Mouse (Mus musculus): ENCODE results near the gene Gjb2. TPM values are rescaled to one million over a fixed set of nuclear protein-coding genes. Genes with fewer than 3 reads are reported as not detected.

The Gjb2 gene
- total RNA-seq (2017) = not detected in 2 replicates

DNA sequence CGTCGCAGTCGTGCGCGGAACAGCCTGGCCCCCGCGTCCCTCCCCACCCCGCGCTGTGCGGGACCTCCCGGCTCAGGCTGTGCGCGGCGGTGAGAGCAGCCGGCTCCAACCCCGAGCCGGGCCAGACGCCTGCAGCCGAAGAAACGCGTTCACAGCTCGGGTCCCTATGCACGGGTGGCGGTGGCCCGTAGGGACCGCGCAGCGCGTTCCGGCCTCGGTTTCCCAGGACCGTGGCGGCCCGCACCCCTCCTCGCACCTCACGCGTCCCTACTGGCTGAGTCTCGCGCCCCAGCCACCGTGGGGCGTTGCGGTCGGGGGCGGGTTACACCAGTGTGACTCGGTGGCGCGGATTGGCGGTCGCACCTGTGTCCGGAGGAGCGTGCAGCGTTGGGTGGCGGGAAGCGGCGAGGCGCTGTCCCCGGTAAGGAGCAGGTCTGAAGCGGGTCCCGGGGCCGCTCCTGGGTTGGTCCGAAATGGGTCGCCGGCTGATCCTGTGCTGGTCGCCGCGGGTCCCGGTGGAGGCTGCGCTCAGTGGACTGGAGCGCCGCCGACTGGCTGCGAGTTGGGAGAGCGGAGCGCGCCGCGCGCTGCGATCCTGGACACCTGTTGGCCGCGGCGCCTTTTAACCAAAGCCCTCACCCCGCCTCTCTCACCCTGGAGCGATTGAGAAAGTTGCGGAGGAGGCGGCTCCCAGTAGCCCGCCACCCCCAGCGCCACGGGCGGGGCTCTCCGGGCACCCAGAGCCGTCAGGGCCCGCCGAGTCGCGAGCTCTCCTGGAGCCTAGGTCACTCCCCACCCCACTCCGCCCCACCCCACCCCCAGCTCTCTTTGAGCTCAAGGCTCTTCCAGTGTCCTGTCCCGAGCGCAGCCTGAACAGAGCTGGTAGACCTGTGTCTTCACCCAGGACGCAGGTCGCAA, at the start of gene Gjb2:
TSS of gene Gjb2 (minus strand) at position 597 of the 918 bp plus-strand sequence.
- ATAC-seq (ENCODE audit: extremely low read depth, insufficient number of reproducible peaks, low FRiP score, poor library complexity, severe bottlenecking) = no peak

DNA sequence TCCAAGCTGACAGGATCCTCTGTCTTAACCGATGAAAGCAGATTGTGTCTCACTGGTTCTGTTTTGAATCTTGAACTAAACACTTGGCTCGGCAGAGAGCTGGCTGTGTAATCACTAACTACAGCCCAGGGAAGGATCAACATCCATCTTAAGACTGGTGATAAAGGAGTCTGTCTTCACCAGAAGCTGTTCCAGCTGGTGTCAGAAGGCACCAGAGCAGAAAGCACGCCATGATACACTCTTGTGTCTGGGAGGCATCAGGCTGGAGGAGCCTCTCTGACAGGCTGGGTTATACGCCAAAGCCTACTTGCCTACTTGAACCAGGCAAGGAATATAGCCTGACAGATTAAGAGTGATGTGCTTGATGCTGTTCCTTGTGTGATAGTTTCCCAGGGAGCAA, 41.2 kb upstream of the Gjb2 start:
- ATAC-seq (ENCODE audit: extremely low read depth, insufficient number of reproducible peaks, low FRiP score, poor library complexity, severe bottlenecking) = no peak

DNA sequence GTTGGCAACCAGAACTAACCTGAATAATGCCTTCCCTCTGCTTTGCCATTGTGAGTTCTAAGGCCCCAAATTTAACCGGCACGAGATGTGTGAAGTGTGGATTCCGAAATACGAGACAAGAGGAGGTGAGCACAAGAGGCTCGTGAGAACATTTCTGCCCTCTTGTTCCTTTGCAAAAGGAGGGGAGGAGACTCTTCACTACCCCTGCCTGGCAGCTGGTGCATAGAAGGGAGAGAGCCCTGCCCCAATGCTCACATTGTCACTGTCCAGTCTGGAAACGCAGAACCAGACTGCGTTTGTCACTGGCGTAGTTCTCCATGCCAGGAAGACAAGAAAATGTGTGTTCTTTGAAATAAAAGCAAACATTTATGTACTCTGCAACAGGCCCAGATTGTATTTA, 30.8 kb upstream of the Gjb2 start:
- no peak for ATAC-seq (ENCODE audit: extremely low read depth, insufficient number of reproducible peaks, low FRiP score, poor library complexity, severe bottlenecking)

DNA sequence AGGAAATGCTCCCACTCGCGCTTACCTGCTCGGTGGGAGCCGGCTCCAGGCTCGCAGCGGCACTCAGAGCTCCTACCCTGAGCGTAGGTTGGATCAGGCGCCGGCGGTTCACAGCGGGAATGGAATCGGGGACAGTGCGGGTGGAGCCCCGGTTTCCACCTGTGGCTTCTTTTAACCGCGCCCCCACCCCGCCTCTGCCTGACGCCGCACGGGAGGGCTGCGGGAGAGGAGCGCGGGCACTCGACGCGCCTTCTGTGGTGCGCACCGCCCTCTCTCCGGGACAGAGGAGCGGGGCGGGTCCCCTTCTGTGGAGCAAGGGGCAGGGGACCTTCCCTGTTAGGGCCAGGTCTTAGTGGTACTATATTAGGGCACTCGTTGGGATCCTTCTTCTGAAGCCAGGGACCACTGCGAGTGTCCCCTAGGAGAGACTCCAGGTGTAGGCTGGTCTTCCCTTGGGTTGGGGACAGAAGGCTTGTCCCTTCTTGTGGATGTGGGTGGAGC, 28.7 kb upstream of the Gjb2 start, which contains the start of gene Gjb6:
TSS of gene Gjb6 (minus strand) at position 451 of the 501 bp plus-strand sequence.
- no peak for ATAC-seq (ENCODE audit: extremely low read depth, insufficient number of reproducible peaks, low FRiP score, poor library complexity, severe bottlenecking)

- ATAC-seq (ENCODE audit: extremely low read depth, insufficient number of reproducible peaks, low FRiP score, poor library complexity, severe bottlenecking) = no peak
Measured at GRCm38 (mm10) chr14:57127383-57127782, 22.9 kb upstream of the Gjb2 start.

DNA sequence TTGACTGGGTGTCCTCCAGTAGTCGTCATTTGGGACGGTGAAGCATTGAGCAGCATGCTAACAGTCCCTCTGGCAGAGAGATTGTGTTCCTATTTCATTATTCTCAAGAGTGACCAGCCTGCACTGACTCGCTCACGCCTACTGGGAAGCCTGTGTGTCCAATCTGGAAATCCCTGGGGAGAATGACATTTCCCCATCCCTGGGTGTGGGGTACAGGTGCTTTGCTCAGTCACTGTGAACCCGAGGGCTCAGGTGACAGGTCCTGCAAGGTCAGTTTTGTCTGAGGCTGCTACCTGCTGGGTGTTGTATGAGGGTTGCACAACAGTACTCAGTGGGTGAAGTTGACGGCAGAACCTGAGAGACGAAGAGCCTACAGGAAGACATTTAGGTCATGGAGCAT, 17.8 kb upstream of the Gjb2 start:
- ATAC-seq (ENCODE audit: extremely low read depth, insufficient number of reproducible peaks, low FRiP score, poor library complexity, severe bottlenecking) = no peak

DNA sequence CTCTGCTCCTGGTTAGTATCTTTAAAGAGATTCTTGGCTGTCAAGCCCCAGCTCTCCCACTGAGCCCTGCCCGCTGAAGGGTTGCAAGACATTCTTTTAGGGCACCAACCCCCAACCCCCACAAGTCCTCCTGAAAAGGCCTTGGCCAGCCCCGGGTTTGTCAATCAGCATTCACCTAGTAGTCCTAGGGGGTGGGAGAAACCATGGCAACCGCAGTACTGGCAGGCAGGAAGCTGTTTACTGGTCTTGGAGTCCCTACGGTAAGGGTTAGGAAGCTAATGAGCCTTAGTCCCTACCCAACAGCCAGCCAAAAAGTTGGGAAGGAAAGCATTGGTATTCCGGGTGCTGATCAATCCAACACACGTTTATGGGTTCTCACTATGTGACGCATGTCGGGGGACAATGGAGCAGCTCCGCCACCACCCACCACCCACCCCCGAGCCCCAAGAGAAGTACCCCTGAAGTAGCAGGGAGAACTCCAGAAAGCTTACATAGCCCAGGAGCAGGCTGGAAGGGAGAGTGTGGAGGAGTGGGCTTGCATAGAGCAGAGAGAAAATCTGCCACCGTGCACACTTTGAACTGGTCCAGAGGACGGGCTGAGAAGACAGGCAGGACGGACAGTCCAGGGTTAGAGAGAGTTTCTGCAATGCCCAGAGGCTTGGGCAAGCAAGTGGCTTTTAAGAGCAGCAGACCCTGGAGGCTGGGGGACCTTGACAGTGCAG, 11.5 kb upstream of the Gjb2 start, which contains the start of gene Gm4491:
TSS of gene Gm4491 (minus strand) at position 61 of the 722 bp plus-strand sequence.
- ATAC-seq (ENCODE audit: extremely low read depth, insufficient number of reproducible peaks, low FRiP score, poor library complexity, severe bottlenecking) = no peak

DNA sequence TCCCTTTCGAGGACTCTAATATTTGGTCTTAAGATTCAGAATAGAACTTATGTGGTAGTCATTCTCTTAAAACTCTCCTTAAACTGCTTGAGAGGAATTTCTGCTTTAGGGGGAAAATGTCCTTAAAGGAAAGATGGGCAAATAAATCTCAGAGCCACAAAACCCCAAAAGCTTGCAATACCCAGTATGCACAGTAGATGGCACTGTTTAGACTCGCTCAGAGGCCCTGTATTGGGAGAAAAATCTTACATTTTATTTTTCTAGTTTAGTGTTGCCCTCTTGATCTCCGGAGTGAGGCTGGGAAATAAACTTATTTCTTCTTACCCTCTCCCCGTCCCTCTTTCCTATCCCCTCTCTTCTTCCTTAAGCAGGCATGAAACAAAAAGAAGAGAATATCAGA, 4.7 kb upstream of the Gjb2 start:
- ATAC-seq (ENCODE audit: extremely low read depth, insufficient number of reproducible peaks, low FRiP score, poor library complexity, severe bottlenecking) = no peak

- no peak for ATAC-seq (ENCODE audit: extremely low read depth, insufficient number of reproducible peaks, low FRiP score, poor library complexity, severe bottlenecking)
Measured at GRCm38 (mm10) chr14:57107916-57108315, 3.4 kb upstream of the Gjb2 start.

DNA sequence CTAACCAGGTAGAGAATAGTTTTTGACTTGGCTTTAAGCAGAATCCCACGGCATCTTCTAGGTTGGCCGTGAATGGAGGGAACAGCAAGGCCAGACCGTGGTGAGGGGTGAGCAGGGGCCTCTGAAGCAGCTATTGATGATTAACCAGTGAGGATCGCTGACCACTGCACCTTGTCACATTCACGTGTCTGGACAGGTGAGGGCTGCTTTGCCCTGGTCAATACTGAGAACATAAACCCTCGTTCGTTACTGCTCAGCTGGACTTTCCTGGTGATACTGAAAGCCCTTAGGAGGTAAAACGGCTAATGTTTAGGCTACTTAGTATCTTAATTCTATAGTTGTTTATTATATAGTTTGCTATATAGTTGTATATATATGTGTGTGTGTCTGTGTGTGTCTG, 2.6 kb upstream of the Gjb2 start:
- no peak for ATAC-seq (ENCODE audit: extremely low read depth, insufficient number of reproducible peaks, low FRiP score, poor library complexity, severe bottlenecking)

DNA sequence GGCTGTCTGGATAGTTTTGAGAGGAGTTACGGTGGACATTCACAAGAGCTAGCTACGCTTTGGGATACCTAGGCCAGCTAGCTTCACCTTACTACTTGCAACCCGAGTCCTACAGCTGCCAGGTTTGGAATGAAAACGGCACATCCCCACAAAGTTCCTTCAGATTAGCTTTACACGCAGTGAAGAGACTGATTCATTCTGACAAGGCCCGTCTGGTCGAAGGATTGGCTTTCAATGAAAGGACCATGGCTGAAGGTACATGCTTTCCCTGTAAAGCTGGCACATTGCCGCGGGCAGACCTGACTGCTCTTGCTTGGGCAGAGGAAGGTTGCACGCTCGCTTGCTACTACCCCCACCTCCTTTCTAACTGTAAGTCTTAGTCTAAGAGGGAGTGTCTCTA, 1.2 kb upstream of the Gjb2 start:
- ATAC-seq (ENCODE audit: extremely low read depth, insufficient number of reproducible peaks, low FRiP score, poor library complexity, severe bottlenecking) = no peak

- no peak for ATAC-seq (ENCODE audit: extremely low read depth, insufficient number of reproducible peaks, low FRiP score, poor library complexity, severe bottlenecking)
Measured at GRCm38 (mm10) chr14:57105111-57105510, 609 bp upstream of the Gjb2 start.

DNA sequence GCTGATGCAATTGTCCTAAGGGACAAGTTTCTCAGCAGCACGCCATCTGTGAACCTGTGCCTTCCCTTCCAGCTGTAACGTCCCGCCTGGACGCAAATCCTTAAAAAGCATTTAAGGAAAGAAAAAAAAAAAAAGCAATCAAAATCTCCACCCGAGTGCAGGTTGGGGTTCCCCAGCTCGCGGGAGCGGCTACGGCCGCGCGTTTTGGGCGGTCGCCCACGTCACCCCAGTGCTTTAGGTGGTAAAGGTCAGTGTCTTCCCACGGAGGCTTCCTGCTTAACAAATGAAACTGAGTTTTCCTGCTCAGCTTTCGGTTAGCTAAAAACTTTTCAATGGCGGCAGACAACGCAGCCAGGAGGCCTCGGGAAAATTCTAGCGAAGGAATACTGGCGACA, 794 bp downstream of the Gjb2 start:
- ATAC-seq (ENCODE audit: extremely low read depth, insufficient number of reproducible peaks, low FRiP score, poor library complexity, severe bottlenecking) = no peak

- no peak for ATAC-seq (ENCODE audit: extremely low read depth, insufficient number of reproducible peaks, low FRiP score, poor library complexity, severe bottlenecking)
Measured at GRCm38 (mm10) chr14:57103121-57103520, 1.4 kb downstream of the Gjb2 start.

DNA sequence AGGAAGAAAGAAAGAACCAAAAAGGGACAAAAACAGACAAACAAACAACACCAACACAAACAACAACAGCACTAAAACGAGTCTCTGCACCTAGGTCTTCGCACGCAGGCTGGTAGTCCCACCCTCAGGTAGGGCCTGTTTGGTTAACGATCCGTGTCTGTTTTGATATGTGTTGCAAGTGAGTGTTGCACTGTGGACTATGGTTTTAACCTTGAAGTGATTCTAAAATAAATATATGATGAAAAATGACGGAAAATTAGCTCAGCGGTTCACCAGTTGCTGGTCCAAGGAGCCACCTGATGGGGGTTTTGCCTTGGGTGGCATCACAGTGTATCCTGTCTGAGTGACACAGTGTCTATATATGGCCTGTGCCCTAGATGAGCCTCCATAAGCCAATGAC, 2.9 kb downstream of the Gjb2 start:
- no peak for ATAC-seq (ENCODE audit: extremely low read depth, insufficient number of reproducible peaks, low FRiP score, poor library complexity, severe bottlenecking)

DNA sequence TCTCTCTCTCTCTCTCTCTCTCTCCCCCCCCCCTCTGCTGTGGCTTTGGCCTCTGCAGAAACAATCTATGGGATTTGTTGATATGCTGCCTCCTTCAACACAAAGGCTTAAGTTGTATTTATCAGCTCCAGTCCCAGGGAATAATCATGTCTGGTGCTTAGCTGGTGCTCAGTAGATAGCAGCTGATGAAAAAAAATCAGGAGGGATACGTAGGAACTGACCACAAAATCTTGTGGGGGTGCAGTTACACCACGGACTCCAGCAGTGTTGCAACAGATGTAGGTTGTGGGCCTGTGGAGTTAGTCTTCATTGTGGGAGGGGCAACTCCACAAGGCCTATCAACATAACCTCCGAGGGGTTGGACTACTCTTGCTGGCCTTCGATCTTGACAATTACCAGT, 8.6 kb downstream of the Gjb2 start:
- no peak for ATAC-seq (ENCODE audit: extremely low read depth, insufficient number of reproducible peaks, low FRiP score, poor library complexity, severe bottlenecking)

DNA sequence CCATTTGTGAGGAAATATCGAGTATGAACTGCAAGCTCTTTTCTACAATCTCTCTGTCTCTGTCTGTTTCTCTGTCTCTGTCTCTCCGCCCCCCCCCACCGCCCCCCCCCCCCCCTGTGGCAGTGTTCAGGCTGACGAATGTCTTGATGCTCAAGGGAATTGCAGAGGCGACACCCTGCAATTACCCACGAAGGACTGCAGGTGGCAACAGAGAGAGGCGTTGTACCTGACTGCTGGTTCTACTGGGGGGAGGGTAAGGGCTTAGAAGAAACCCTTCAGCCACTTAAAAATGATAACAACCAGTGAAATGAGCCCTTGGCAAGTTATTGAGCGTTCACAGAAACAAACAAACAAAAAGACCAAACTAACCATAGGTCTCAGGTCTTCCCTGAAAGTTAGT, 11.5 kb downstream of the Gjb2 start:
- ATAC-seq (ENCODE audit: extremely low read depth, insufficient number of reproducible peaks, low FRiP score, poor library complexity, severe bottlenecking) = no peak

GRCm38 (mm10) chr14:57090001-57090400, 14.5 kb downstream of the Gjb2 start:
- no peak for ATAC-seq (ENCODE audit: extremely low read depth, insufficient number of reproducible peaks, low FRiP score, poor library complexity, severe bottlenecking)

DNA sequence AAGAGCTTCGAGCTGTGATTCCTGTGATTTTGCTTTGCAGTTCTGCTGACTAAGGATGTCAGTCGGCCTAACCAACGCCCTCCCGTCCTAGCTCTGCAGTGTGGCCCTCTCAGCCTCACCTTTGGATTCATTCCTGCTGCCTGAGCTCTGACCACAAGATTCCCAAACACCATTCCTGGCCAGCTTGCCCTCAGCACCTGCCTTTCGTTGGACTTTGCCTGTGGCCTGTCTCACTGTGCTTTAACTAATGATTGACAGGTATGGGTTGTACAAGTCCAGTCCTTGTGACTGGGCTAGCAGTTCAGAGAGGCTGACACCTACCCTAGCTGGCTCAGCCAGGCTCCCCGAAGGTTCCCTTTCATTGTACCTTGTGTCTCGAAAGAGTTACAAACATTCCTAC, 15.4 kb downstream of the Gjb2 start:
- ATAC-seq (ENCODE audit: extremely low read depth, insufficient number of reproducible peaks, low FRiP score, poor library complexity, severe bottlenecking) = no peak

DNA sequence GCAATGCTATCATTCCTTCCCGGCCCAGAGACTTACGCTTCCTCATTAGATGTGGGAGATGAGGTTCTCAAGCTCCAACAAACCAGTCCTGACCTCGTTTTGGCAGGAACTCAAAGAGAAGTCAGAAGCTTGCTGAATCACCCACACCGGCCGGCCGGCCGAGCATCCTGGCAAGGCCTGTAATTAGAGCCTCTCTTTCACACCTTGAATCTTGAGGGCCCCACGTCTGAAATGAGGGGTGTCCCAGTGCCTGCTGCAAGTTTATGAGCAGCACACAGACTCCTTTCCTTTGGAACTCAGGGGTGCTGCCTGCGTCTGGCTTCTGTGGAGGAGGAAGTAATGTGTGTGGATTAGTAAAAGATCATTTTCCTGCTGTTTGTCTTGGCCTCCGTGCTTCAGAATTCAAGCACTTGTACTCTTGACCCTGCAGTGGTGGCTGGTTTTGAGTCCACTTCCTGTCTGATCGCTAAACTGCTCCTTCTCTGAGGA, 20.3 kb downstream of the Gjb2 start:
- no peak for ATAC-seq (ENCODE audit: extremely low read depth, insufficient number of reproducible peaks, low FRiP score, poor library complexity, severe bottlenecking)
